Comparison of ENCODE assay signal across 15 mouse cellular contexts in genomic region chr5:117178486-117178885, GRCm38 (mm10).
"Had no signal": no experiment of that assay in that cellular context is flagged by ENCODE, and none has a peak within 500 bp of the region (broad histone marks: within the 10 kb centered on the region; RNA-seq: fewer than 3 reads in every experiment).

No protein-coding gene starts in this region.

- H3K4me2 ChIP-seq: liver, embryonic 11.5 days; liver, embryonic 13.5 days; liver, embryonic 15.5 days; lung, embryonic 15.5 days; midbrain, embryonic 12.5 days; midbrain, embryonic 15.5 days; neural tube, embryonic 12.5 days had no signal

- DNase-seq: liver, embryonic 13.5 days; liver, postnatal 0 days; lung, adult 2 months; lung, postnatal 14 days; lung, postnatal 36 days; right cerebral cortex, postnatal 14 days had no signal

- H3K4me3 ChIP-seq: liver, embryonic 13.5 days; liver, embryonic 15.5 days; lung, embryonic 15.5 days; megakaryocyte, embryonic 14.5 days; midbrain, embryonic 12.5 days; midbrain, embryonic 15.5 days; neural tube, embryonic 12.5 days had no signal

- H3K9ac ChIP-seq: liver, embryonic 13.5 days; liver, embryonic 15.5 days; liver, postnatal 0 days; lung, embryonic 15.5 days; midbrain, embryonic 12.5 days; midbrain, embryonic 15.5 days; neural tube, embryonic 12.5 days had no signal

- ATAC-seq: liver, postnatal 0 days; lung, postnatal 0 days; midbrain, embryonic 15.5 days had no signal

- H3K9me3 ChIP-seq: liver, embryonic 13.5 days; liver, embryonic 15.5 days; lung, embryonic 15.5 days; midbrain, embryonic 12.5 days; midbrain, embryonic 15.5 days; neural tube, embryonic 12.5 days had no signal

- H3K27me3 ChIP-seq: liver, embryonic 13.5 days; liver, embryonic 15.5 days; lung, embryonic 15.5 days; megakaryocyte, embryonic 14.5 days; midbrain, embryonic 12.5 days; midbrain, embryonic 15.5 days; neural tube, embryonic 12.5 days had no signal

- H3K27ac ChIP-seq: liver, embryonic 13.5 days; liver, embryonic 15.5 days; lung, embryonic 15.5 days; macrophage; midbrain, embryonic 12.5 days; midbrain, embryonic 15.5 days; neural tube, embryonic 12.5 days had no signal

- H3K36me3 ChIP-seq: lung, embryonic 15.5 days; midbrain, embryonic 12.5 days; midbrain, embryonic 15.5 days; neural tube, embryonic 12.5 days had no signal

- H3K4me1 ChIP-seq: liver, embryonic 13.5 days; lung, embryonic 15.5 days; midbrain, embryonic 15.5 days had no signal
